Mouse (Mus musculus): ENCODE measurements around the gene Gm45837. TPM values are rescaled to one million over a fixed set of nuclear protein-coding genes. Genes with fewer than 3 reads are reported as not detected.
A peak's percentile ranks its signal among the peaks of the same experiment; 100 is the strongest.

The Gm45837 gene
- total RNA-seq, 2 experiments from 2014 or later: not detected

- peak; percentile 16; the same call in 1 of the 2 replicates for ATAC-seq (replicated peaks; ENCODE audit: poor library complexity)
Measured at GRCm38 (mm10) chr7:101462327-101463068, 51.8 kb downstream of the Gm45837 start.

GRCm38 (mm10) chr7:101463665-101464271, 53.1 kb downstream of the Gm45837 start:
- no peak for ATAC-seq (replicated peaks; ENCODE audit: poor library complexity)

- no peak for ATAC-seq (replicated peaks; ENCODE audit: poor library complexity)
Measured at GRCm38 (mm10) chr7:101464927-101465326, 54.2 kb downstream of the Gm45837 start.

GRCm38 (mm10) chr7:101465392-101465791, 54.7 kb downstream of the Gm45837 start:
- no peak for ATAC-seq (replicated peaks; ENCODE audit: poor library complexity)

GRCm38 (mm10) chr7:101465850-101466580, 55.3 kb downstream of the Gm45837 start:
- peak; percentile 51 for ATAC-seq (replicated peaks; ENCODE audit: poor library complexity)

GRCm38 (mm10) chr7:101466581-101467081, 55.9 kb downstream of the Gm45837 start:
- ATAC-seq (replicated peaks; ENCODE audit: poor library complexity): peak; percentile 61

GRCm38 (mm10) chr7:101471423-101471822, 60.7 kb downstream of the Gm45837 start:
- no peak for ATAC-seq (replicated peaks; ENCODE audit: poor library complexity)

- ATAC-seq (replicated peaks; ENCODE audit: poor library complexity): no peak
Measured at GRCm38 (mm10) chr7:101471968-101472480, 61.3 kb downstream of the Gm45837 start.

GRCm38 (mm10) chr7:101472598-101473558, 62.2 kb downstream of the Gm45837 start:
- ATAC-seq (replicated peaks; ENCODE audit: poor library complexity): no peak

- ATAC-seq (replicated peaks; ENCODE audit: poor library complexity): no peak
Measured at GRCm38 (mm10) chr7:101474399-101474811, 63.7 kb downstream of the Gm45837 start.

- ATAC-seq (replicated peaks; ENCODE audit: poor library complexity): no peak
Measured at GRCm38 (mm10) chr7:101476028-101476427, 65.3 kb downstream of the Gm45837 start.

- ATAC-seq (replicated peaks; ENCODE audit: poor library complexity): no peak
Measured at GRCm38 (mm10) chr7:101476493-101476892, 65.8 kb downstream of the Gm45837 start.

- no peak for ATAC-seq (replicated peaks; ENCODE audit: poor library complexity)
Measured at GRCm38 (mm10) chr7:101477200-101477599, 66.5 kb downstream of the Gm45837 start.

- ATAC-seq (replicated peaks; ENCODE audit: poor library complexity): no peak
Measured at GRCm38 (mm10) chr7:101478099-101478498, 67.4 kb downstream of the Gm45837 start.

- no peak for ATAC-seq (replicated peaks; ENCODE audit: poor library complexity)
Measured at GRCm38 (mm10) chr7:101479841-101480240, 69.2 kb downstream of the Gm45837 start.

- no peak for ATAC-seq (replicated peaks; ENCODE audit: poor library complexity)
Measured at GRCm38 (mm10) chr7:101480671-101481070, 70.0 kb downstream of the Gm45837 start.

- ATAC-seq (replicated peaks; ENCODE audit: poor library complexity): no peak
Measured at GRCm38 (mm10) chr7:101481872-101482498, 71.3 kb downstream of the Gm45837 start.

GRCm38 (mm10) chr7:101482499-101483081, 71.9 kb downstream of the Gm45837 start:
- ATAC-seq (replicated peaks; ENCODE audit: poor library complexity): no peak

GRCm38 (mm10) chr7:101483498-101484115, 72.9 kb downstream of the Gm45837 start:
- ATAC-seq (replicated peaks; ENCODE audit: poor library complexity): peak; percentile 29

Measured in megakaryocyte progenitor cell, adult 5-6 weeks (primary cell).